Mouse (Mus musculus) hindbrain, embryonic 13.5 days (tissue): ENCODE measurements around the gene Ttc16. TPM values are rescaled to one million over a fixed set of nuclear protein-coding genes. Genes with fewer than 3 reads are reported as not detected.

Experiments used
- ATAC-seq: fragments of 200-750 bp; cut with Nextera tagmentation; 2 replicates; pipeline ENCODE4 v1.8.0; 2017; ENCODE audit warnings: moderate TSS enrichment; ENCODE audit not compliant: low FRiP score
- H3K27ac ChIP-seq: fragments of 300-500 bp; sonication (generic); 2 replicates; pipeline ENCODE4 v1.5.1; 2015; ENCODE audit warnings: inconsistent platforms, mild to moderate bottlenecking, moderate library complexity
- H3K27me3 ChIP-seq: fragments of 300-500 bp; sonication (generic); 2 replicates; pipeline ENCODE4 v1.6.1; 2015; ENCODE audit warnings: mild to moderate bottlenecking, inconsistent platforms
- H3K36me3 ChIP-seq: fragments of 300-500 bp; sonication (generic); 2 replicates; pipeline ENCODE4 v1.6.1; 2015; ENCODE audit warnings: mild to moderate bottlenecking, inconsistent platforms
- H3K4me1 ChIP-seq: fragments of 300-500 bp; sonication (generic); replicated peaks from 2 replicates; pipeline ENCODE4 v1.6.1; 2015; ENCODE audit warnings: inconsistent platforms
- H3K4me2 ChIP-seq: fragments of 300-500 bp; sonication (generic); 2 replicates; pipeline ENCODE4 v1.6.1; 2015; ENCODE audit warnings: inconsistent platforms, mild to moderate bottlenecking, moderate library complexity
- H3K4me3 ChIP-seq: fragments of 300-500 bp; sonication (generic); 2 replicates; pipeline ENCODE4 v1.5.1; 2015; ENCODE audit warnings: mild to moderate bottlenecking, inconsistent platforms
- H3K9ac ChIP-seq: fragments of 300-500 bp; sonication (generic); 2 replicates; pipeline ENCODE4 v1.6.1; 2015; ENCODE audit warnings: mild to moderate bottlenecking, inconsistent platforms
- H3K9me3 ChIP-seq: fragments of 300-500 bp; sonication (generic); 2 replicates; pipeline ENCODE4 v1.6.1; 2016; ENCODE audit warnings: inconsistent platforms
- WGBS: fragments of 180-500 bp; shearing (Covaris S2); methylation state at CpG from one replicate; pipeline ENCODE4 v1.1.7; 2015; 5-methylcytosine and 5-hydroxymethylcytosine counted together
- polyA plus RNA-seq: library from polyadenylated mRNA; unstranded; fragments of >200 nt; fragmentation: Nextera tagmentation; extraction: Ambion mirVana; gene quantifications from 2 replicates; pipeline ENCODE4 v1.2.1, GENCODE M21; 2015

Ttc16 gene
- polyA plus RNA-seq, 1 experiment from 2014 or later, result 1.8 TPM

- Histone ChIP-seq H3K9ac (no peak overlapping the region; the same call in 1 of the 2 replicates), H3K4me3 (no peak overlapping the region), H3K4me2 (peak overlapping the region; percentile 6; the same call in 1 of the 2 replicates), H3K27me3 (no peaks in the 10 kb centered on the region), H3K36me3 (no peaks in the 10 kb centered on the region), H3K4me1 (peaks cover 18% of the 10 kb centered on the region), H3K9me3 (no peaks in the 10 kb centered on the region), H3K27ac (no peak overlapping the region)
- 64% methylated on average over 6 of the region's 6 CpGs for WGBS
- ATAC-seq, result no peak
These were observed 53.4 kb downstream of the Ttc16 start for GRCm38 (mm10) chr2:32722046-32722445.

- H3K4me2 ChIP-seq, result peak within 1 kb of the TSS; percentile 6; the same call in 1 of the 2 replicates
- 49% methylated on average over 8 of the region's 8 CpGs for WGBS
- peaks cover 16% of the 10 kb centered on the region for H3K4me1 ChIP-seq
- no peak within 1 kb of the TSS for H3K27ac ChIP-seq
- H3K9me3 ChIP-seq, result no peaks in the 10 kb centered on the region
- H3K4me3 ChIP-seq, result no peak within 1 kb of the TSS
- H3K27me3 ChIP-seq, result no peaks in the 10 kb centered on the region
- no peak for ATAC-seq
- H3K9ac ChIP-seq, result peak within 1 kb of the TSS; percentile 6; the same call in 1 of the 2 replicates
- no peaks in the 10 kb centered on the region for H3K36me3 ChIP-seq
These were observed 54.7 kb downstream of the Ttc16 start, which contains the start of gene Sh2d3c for GRCm38 (mm10) chr2:32720681-32721229. Sh2d3c (plus strand) TSS chr2:32721055.

GRCm38 (mm10) chr2:32720053-32720452 is 55.4 kb downstream of the Ttc16 start:
- Histone ChIP-seq H3K4me2 (no peak overlapping the region), H3K27me3 (no peaks in the 10 kb centered on the region), H3K9me3 (no peaks in the 10 kb centered on the region), H3K4me1 (peaks cover 17% of the 10 kb centered on the region), H3K9ac (no peak overlapping the region), H3K4me3 (no peak overlapping the region), H3K27ac (no peak overlapping the region), H3K36me3 (no peaks in the 10 kb centered on the region)
- ATAC-seq, result no peak
- WGBS, result 96% methylated on average over 3 of the region's 3 CpGs

- Histone ChIP-seq H3K4me3 (no peak overlapping the region), H3K36me3 (no peaks in the 10 kb centered on the region), H3K27me3 (no peaks in the 10 kb centered on the region), H3K9me3 (no peaks in the 10 kb centered on the region), H3K4me1 (peaks cover 30% of the 10 kb centered on the region), H3K9ac (peak overlapping the region; percentile 35), H3K27ac (peak overlapping the region; percentile 40; the same call in 1 of the 2 replicates), H3K4me2 (no peak overlapping the region)
- ATAC-seq, result 0 out of 2 replicates have a peak, but pooled peaks have one; percentile 43
- 35% methylated on average over 9 of the region's 9 CpGs for WGBS
These were observed 56.7 kb downstream of the Ttc16 start for GRCm38 (mm10) chr2:32718761-32719160.

GRCm38 (mm10) chr2:32714987-32715425 is 60.4 kb downstream of the Ttc16 start:
- Histone ChIP-seq H3K4me3 (no peak overlapping the region), H3K9ac (peak overlapping the region; percentile 94), H3K4me1 (peaks cover 34% of the 10 kb centered on the region), H3K27me3 (no peaks in the 10 kb centered on the region), H3K4me2 (no peak overlapping the region), H3K9me3 (no peaks in the 10 kb centered on the region), H3K27ac (peak overlapping the region; percentile 44; the same call in 1 of the 2 replicates), H3K36me3 (peaks cover 12% of the 10 kb centered on the region)
- 64% methylated on average over 4 of the region's 4 CpGs for WGBS
- ATAC-seq, result no peak

GRCm38 (mm10) chr2:32714117-32714986 is 61.1 kb downstream of the Ttc16 start:
- peak overlapping the region; percentile 92 for H3K4me3 ChIP-seq
- H3K9me3 ChIP-seq, result no peaks in the 10 kb centered on the region
- H3K36me3 ChIP-seq, result peaks cover 19% of the 10 kb centered on the region
- H3K27me3 ChIP-seq, result no peaks in the 10 kb centered on the region
- no peak for ATAC-seq
- WGBS, result 65% methylated on average over 11 of the region's 11 CpGs
- peak overlapping the region; percentile 99 for H3K4me2 ChIP-seq
- H3K9ac ChIP-seq, result peak overlapping the region; percentile 94
- peaks cover 34% of the 10 kb centered on the region for H3K4me1 ChIP-seq
- H3K27ac ChIP-seq, result peak overlapping the region; percentile 100

- peak within 1 kb of the TSS; percentile 99 for H3K4me2 ChIP-seq
- H3K27me3 ChIP-seq, result no peaks in the 10 kb centered on the region
- H3K36me3 ChIP-seq, result peaks cover 30% of the 10 kb centered on the region
- H3K4me1 ChIP-seq, result peaks cover 30% of the 10 kb centered on the region
- no peaks in the 10 kb centered on the region for H3K9me3 ChIP-seq
- H3K4me3 ChIP-seq, result peak within 1 kb of the TSS; percentile 92
- H3K27ac ChIP-seq, result peak within 1 kb of the TSS; percentile 100
- under 1% methylated on average over 52 of the region's 79 CpGs for WGBS
- peak within 1 kb of the TSS; percentile 94 for H3K9ac ChIP-seq
- ATAC-seq, result peak; percentile 90
These were observed 62.3 kb downstream of the Ttc16 start, which contains the start of gene Cdk9 for GRCm38 (mm10) chr2:32712934-32713817. Cdk9 (minus strand) TSS chr2:32713076.

- H3K9me3 ChIP-seq, result no peaks in the 10 kb centered on the region
- ATAC-seq, result peak; percentile 88
- H3K4me3 ChIP-seq, result peak overlapping the region; percentile 92
- peak overlapping the region; percentile 100 for H3K27ac ChIP-seq
- under 1% methylated on average over 39 of the region's 44 CpGs for WGBS
- peak overlapping the region; percentile 94 for H3K9ac ChIP-seq
- peak overlapping the region; percentile 99 for H3K4me2 ChIP-seq
- peaks cover 30% of the 10 kb centered on the region for H3K4me1 ChIP-seq
- H3K36me3 ChIP-seq, result peaks cover 37% of the 10 kb centered on the region
- no peaks in the 10 kb centered on the region for H3K27me3 ChIP-seq
These were observed 62.9 kb downstream of the Ttc16 start for GRCm38 (mm10) chr2:32712586-32712933.

- Histone ChIP-seq H3K4me2 (peak overlapping the region; percentile 99), H3K9ac (peak overlapping the region; percentile 94), H3K4me1 (peaks cover 30% of the 10 kb centered on the region), H3K27me3 (no peaks in the 10 kb centered on the region), H3K36me3 (peaks cover 39% of the 10 kb centered on the region), H3K9me3 (no peaks in the 10 kb centered on the region), H3K27ac (peak overlapping the region; percentile 100), H3K4me3 (peak overlapping the region; percentile 92)
- WGBS, result under 1% methylated on average over 41 of the region's 41 CpGs
- ATAC-seq, result peak; percentile 23
These were observed 63.3 kb downstream of the Ttc16 start for GRCm38 (mm10) chr2:32712108-32712551.

GRCm38 (mm10) chr2:32711301-32712056 is 64.0 kb downstream of the Ttc16 start:
- H3K4me2 ChIP-seq, result peak overlapping the region; percentile 99
- 33% methylated on average over 9 of the region's 9 CpGs for WGBS

GRCm38 (mm10) chr2:32710425-32710824 is 65.0 kb downstream of the Ttc16 start:
- WGBS, result 86% methylated on average over 5 of the region's 5 CpGs
- ATAC-seq, result no peak
- no peak overlapping the region for H3K9ac ChIP-seq
- H3K27ac ChIP-seq, result no peak overlapping the region
- H3K4me2 ChIP-seq, result no peak overlapping the region
- no peak overlapping the region for H3K4me3 ChIP-seq
- H3K4me1 ChIP-seq, result peaks cover 30% of the 10 kb centered on the region
- no peaks in the 10 kb centered on the region for H3K27me3 ChIP-seq
- no peaks in the 10 kb centered on the region for H3K9me3 ChIP-seq
- peaks cover 56% of the 10 kb centered on the region for H3K36me3 ChIP-seq

More at GRCm38 (mm10) chr2:32711301-32712056, 64.0 kb downstream of the Ttc16 start:
- peaks cover 30% of the 10 kb centered on the region for H3K4me1 ChIP-seq
- peak overlapping the region; percentile 94 for H3K9ac ChIP-seq
- peak overlapping the region; percentile 92 for H3K4me3 ChIP-seq
- peaks cover 46% of the 10 kb centered on the region for H3K36me3 ChIP-seq
- no peaks in the 10 kb centered on the region for H3K27me3 ChIP-seq
- ATAC-seq, result no peak
- no peaks in the 10 kb centered on the region for H3K9me3 ChIP-seq
- peak overlapping the region; percentile 100 for H3K27ac ChIP-seq
